Mouse (Mus musculus) liver, adult 2 months (tissue): ENCODE data around the gene Trpv4. TPM values are rescaled to one million over a fixed set of nuclear protein-coding genes. Genes with fewer than 3 reads are reported as not detected.

Experiments
- DNase-seq: peaks from one replicate; pipeline ENCODE4 v3.0.0-alpha.2; 2011; ENCODE audit warnings: low read depth, low spot score; ENCODE audit errors: extremely low read depth
- H3K27ac ChIP-seq: fragments of 200-500 bp; replicated peaks from 2 replicates; pipeline ENCODE4 v1.5.1; 2012; ENCODE audit warnings: low read depth, mild to moderate bottlenecking, control low read depth, inconsistent platforms, low read length; ENCODE audit not compliant: insufficient read depth
- H3K27me3 ChIP-seq: fragments of 200-500 bp; 2 replicates; pipeline ENCODE4 v1.6.1; 2012; ENCODE audit warnings: mild to moderate bottlenecking, moderate library complexity, low read length, inconsistent platforms; ENCODE audit not compliant: control insufficient read depth, insufficient read depth
- H3K36me3 ChIP-seq: fragments of 200-500 bp; 2 replicates; pipeline ENCODE4 v1.6.1; 2012; ENCODE audit warnings: low read length, inconsistent platforms; ENCODE audit not compliant: control insufficient read depth, insufficient read depth
- H3K4me1 ChIP-seq: fragments of 200-500 bp; 2 replicates; pipeline ENCODE4 v1.6.1; 2011; ENCODE audit warnings: low read length; ENCODE audit not compliant: control insufficient read depth, insufficient read depth
- H3K4me3 ChIP-seq: fragments of 200-500 bp; 2 replicates; pipeline ENCODE4 v1.5.1; 2011; ENCODE audit warnings: low read depth, mild to moderate bottlenecking, control low read depth, low read length, moderate library complexity; ENCODE audit not compliant: insufficient read depth
- H3K79me2 ChIP-seq: fragments of 200-500 bp; 2 replicates; pipeline ENCODE4 v1.6.1; 2012; ENCODE audit warnings: inconsistent platforms, mild to moderate bottlenecking, low read length, moderate library complexity; ENCODE audit not compliant: control insufficient read depth, insufficient read depth
- H3K9ac ChIP-seq: fragments of 200-500 bp; 2 replicates; pipeline ENCODE4 v1.6.1; 2012; ENCODE audit warnings: low read depth, mild to moderate bottlenecking, control low read depth, inconsistent platforms, low read length
- CTCF ChIP-seq: fragments of 200-500 bp; IDR thresholded peaks from 2 replicates; pipeline ENCODE4 v1.5.1; 2011; ENCODE audit warnings: low read depth, low read length, control low read depth
- POLR2A ChIP-seq: fragments of 200-500 bp; IDR thresholded peaks from 2 replicates; pipeline ENCODE4 v1.6.1; 2011; ENCODE audit warnings: low read length, control low read depth; ENCODE audit not compliant: insufficient read depth; ENCODE audit errors: extremely low read depth
- WGBS: fragments of 180-500 bp; shearing (Covaris S2); methylation state at CpG from one replicate; pipeline ENCODE4 v1.1.7; 2018; 5-methylcytosine and 5-hydroxymethylcytosine counted together
- polyA plus RNA-seq: library from polyadenylated mRNA; depleted of rRNA; stranded (reverse); fragments of >200 nt; gene quantifications from 2 replicates; pipeline ENCODE4 v1.2.3, GENCODE M21; 2012
- total RNA-seq: library from RNA; depleted of rRNA; stranded (reverse); fragments of >200 nt; gene quantifications from 2 replicates; pipeline ENCODE4 v1.2.3, GENCODE M21; 2014

Gene Trpv4
- total and polyA plus RNA-seq, 2 experiments, result 0.09 to 0.50 TPM

DNA sequence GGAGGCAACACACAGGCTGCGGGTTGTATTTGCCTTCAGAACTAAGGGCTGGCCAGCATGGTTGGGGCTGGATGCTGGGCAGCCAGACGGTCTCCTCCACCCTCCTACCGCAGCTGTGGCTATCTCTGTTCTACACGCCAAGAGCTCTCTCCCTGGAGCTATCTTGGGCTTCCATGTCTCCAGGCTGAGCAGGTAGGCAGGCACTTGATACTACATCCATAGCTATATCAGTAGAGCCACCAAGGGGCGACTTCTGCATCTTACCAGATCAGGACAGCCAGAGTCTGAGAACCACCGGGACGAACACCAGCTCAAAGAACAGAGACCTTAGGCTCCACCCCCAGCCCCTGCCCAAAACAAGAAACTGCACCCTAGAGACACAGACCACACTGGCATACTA lies 43.4 kb downstream of the Trpv4 start:
- Histone ChIP-seq H3K9ac (no peak overlapping the region), H3K4me3 (no peak overlapping the region), H3K27ac (no peak overlapping the region), H3K36me3 (no peaks in the 10 kb centered on the region), H3K27me3 (no peaks in the 10 kb centered on the region), H3K79me2 (no peaks in the 10 kb centered on the region), H3K4me1 (no peaks in the 10 kb centered on the region)
- DNase-seq, result no peak
- TF ChIP-seq POLR2A (no peak), CTCF (no peak)
- WGBS, result 52% methylated on average over 7 of the region's 7 CpGs

DNA sequence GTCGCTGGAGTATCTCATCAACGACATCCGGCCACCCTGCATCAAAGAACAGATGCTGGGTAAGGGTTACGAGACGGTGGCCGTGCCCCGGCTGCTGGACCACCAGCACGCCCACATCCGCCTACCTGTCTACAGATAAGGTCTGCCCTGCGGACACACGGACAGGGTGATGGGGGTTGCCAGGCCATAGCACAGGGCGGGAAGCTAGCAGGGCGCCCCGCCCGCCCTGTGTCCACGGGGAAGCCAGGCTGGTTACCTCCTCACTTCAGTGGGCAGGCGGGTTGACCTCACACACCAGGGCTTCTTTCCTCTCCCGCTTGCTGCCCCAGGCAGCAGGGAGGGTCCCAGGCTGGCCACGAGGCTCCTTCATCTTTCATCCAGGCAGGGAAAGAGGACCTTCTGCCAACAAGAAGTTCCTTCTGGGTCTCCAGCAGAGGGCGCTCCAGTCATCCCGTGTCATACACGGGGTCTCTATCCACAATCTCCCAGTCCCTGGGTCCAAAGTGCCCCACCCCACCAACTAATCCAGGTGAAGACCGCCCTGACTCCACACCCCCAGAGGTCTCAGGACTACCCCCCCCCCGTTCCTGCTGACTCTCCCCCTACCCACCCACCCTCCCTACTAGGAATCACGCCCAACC lies 46.1 kb downstream of the Trpv4 start:
- no peak for DNase-seq
- Histone ChIP-seq H3K27ac (no peak overlapping the region), H3K27me3 (no peaks in the 10 kb centered on the region), H3K79me2 (no peaks in the 10 kb centered on the region; the same call in 1 of the 2 replicates), H3K36me3 (no peaks in the 10 kb centered on the region), H3K9ac (no peak overlapping the region), H3K4me3 (no peak overlapping the region), H3K4me1 (peaks cover 7% of the 10 kb centered on the region; the same call in 1 of the 2 replicates)
- TF ChIP-seq CTCF, result peak; percentile 68
- no peak for TF ChIP-seq POLR2A
- WGBS, result 81% methylated on average over 25 of the region's 25 CpGs

DNA sequence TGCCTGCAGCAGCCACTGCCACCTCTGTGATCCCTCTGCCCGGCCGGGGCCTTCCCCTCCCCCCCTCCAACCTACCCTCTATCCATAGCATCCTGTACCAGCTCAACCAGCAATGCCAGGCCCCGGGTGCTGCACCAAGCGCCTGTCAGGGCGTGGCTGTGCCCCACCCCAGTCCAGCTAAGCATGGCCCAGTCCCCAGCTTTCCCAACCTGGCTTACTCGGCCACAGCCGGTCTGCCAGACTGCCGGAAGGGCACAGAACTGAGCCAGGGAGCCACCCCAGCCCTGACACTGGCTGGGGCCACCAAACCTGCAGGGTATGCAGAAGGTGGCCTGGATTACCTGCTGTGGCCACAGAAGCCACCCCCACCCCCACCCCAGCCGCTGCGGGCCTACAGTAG lies 47.0 kb downstream of the Trpv4 start:
- Histone ChIP-seq H3K4me1 (peaks cover 7% of the 10 kb centered on the region; the same call in 1 of the 2 replicates), H3K27ac (no peak overlapping the region), H3K4me3 (no peak overlapping the region), H3K79me2 (no peaks in the 10 kb centered on the region; the same call in 1 of the 2 replicates), H3K9ac (no peak overlapping the region), H3K27me3 (no peaks in the 10 kb centered on the region), H3K36me3 (no peaks in the 10 kb centered on the region)
- no peak for DNase-seq
- 96% methylated on average over 10 of the region's 10 CpGs for WGBS
- no peak for TF ChIP-seq CTCF
- no peak for TF ChIP-seq POLR2A

DNA sequence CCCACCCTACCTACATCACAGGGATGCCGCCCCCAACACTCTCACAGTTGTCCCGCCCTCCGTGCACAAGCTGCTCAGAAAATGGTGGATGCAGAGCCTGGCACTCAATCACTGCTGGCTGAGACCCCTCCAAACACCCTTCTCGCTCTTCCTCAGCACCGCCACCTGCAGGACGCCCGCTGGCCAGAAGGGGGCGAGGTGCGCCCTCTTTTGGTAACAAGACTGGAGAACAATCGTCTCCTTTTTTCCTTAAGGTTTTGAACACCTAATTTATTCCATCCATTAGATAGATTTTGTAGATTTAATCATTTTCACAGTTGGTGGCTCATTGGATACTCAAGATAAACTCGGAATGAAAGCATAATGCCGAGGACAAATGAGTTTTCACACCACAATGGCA lies 49.7 kb downstream of the Trpv4 start:
- Histone ChIP-seq H3K79me2 (peaks cover 2% of the 10 kb centered on the region; the same call in 1 of the 2 replicates), H3K27me3 (no peaks in the 10 kb centered on the region), H3K9ac (no peak overlapping the region), H3K36me3 (no peaks in the 10 kb centered on the region), H3K27ac (no peak overlapping the region), H3K4me3 (no peak overlapping the region), H3K4me1 (peaks cover 7% of the 10 kb centered on the region; the same call in 1 of the 2 replicates)
- DNase-seq, result no peak
- no peak for TF ChIP-seq POLR2A
- TF ChIP-seq CTCF, result peak; percentile 87
- 32% methylated on average over 12 of the region's 12 CpGs for WGBS

DNA sequence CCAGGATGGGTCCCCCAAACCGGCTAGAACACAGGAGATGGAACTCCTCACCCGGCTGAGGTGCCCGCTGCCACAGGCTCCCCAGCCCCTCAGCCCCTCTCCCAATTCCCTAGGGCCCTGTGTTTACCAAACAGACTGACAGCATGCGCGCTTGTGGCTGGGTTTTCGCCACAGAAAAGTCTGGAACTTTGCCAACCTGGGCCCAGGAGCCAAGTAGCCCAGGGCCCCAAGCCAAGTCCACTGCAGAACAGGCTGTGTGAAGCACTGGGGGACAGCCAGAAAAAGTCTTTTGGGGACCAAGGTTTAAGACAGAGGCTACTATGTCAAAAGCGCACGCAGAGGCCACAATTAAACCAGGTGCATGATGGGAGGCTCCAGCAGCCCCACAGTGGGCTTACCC lies 50.6 kb downstream of the Trpv4 start:
- TF ChIP-seq CTCF (no peak), POLR2A (no peak)
- Histone ChIP-seq H3K36me3 (no peaks in the 10 kb centered on the region), H3K27ac (no peak overlapping the region), H3K4me1 (peaks cover 7% of the 10 kb centered on the region; the same call in 1 of the 2 replicates), H3K9ac (no peak overlapping the region), H3K79me2 (peaks cover 2% of the 10 kb centered on the region; the same call in 1 of the 2 replicates), H3K4me3 (no peak overlapping the region), H3K27me3 (no peaks in the 10 kb centered on the region)
- DNase-seq, result peak; percentile 71
- WGBS, result 26% methylated on average over 8 of the region's 8 CpGs

DNA sequence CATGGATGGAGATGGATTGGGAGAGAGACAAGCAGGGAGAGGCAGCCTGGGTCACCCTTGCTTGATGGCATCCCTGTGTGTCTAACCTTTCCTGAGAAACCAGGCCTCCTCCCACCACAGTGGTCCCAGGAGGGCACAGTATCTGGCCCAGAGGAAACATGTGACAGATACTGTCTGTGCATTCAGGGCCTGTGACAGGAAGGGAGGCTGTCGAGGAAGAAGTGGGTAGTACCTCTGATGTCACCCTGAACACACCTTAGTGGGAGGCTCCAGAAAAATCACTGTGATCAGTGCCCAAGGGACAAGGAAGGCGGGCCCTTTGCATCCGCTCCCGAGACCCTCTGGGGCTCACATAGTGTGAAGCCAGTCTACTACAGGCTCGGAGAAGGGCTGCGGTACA lies 52.2 kb downstream of the Trpv4 start:
- Histone ChIP-seq H3K36me3 (no peaks in the 10 kb centered on the region), H3K79me2 (peaks cover 7% of the 10 kb centered on the region; the same call in 1 of the 2 replicates), H3K27me3 (no peaks in the 10 kb centered on the region), H3K4me3 (no peak overlapping the region), H3K4me1 (peaks cover 7% of the 10 kb centered on the region; the same call in 1 of the 2 replicates), H3K9ac (no peak overlapping the region), H3K27ac (no peak overlapping the region)
- WGBS, result 90% methylated on average over 6 of the region's 6 CpGs
- TF ChIP-seq POLR2A, result no peak
- no peak for TF ChIP-seq CTCF
- no peak for DNase-seq
